Mouse (Mus musculus) forebrain, embryonic 11.5 days (tissue): Measurements from ENCODE around the gene Rxra. TPM values are rescaled to one million over a fixed set of nuclear protein-coding genes. Genes with fewer than 3 reads are reported as not detected.
A peak's percentile ranks its signal among the peaks of the same experiment; 100 is the strongest.

Experiments used
- ATAC-seq: fragments of 200-750 bp; cut with Nextera tagmentation; replicated peaks from 2 replicates; pipeline ENCODE4 v1.8.0; 2017; ENCODE audit warnings: moderate TSS enrichment; ENCODE audit not compliant: low FRiP score
- DNase-seq: peaks from one replicate; pipeline ENCODE4 v3.0.0-alpha.2; 2017; ENCODE audit warnings: low spot score
- H3K27ac ChIP-seq: fragments of 300-500 bp; sonication (generic); 2 replicates; pipeline ENCODE4 v1.5.1; 2014; ENCODE audit warnings: low read depth, low read length
- H3K27me3 ChIP-seq: fragments of 300-500 bp; sonication (generic); 2 replicates; pipeline ENCODE4 v1.6.1; 2014; ENCODE audit warnings: mild to moderate bottlenecking, low read length, mixed read lengths; ENCODE audit not compliant: control insufficient read depth, insufficient read depth
- H3K36me3 ChIP-seq: fragments of 300-500 bp; sonication (generic); 2 replicates; pipeline ENCODE4 v1.6.1; 2014; ENCODE audit warnings: mild to moderate bottlenecking, low read length, moderate library complexity, mixed read lengths; ENCODE audit not compliant: control insufficient read depth, insufficient read depth
- H3K4me1 ChIP-seq: fragments of 300-500 bp; sonication (generic); replicated peaks from 2 replicates; pipeline ENCODE4 v1.6.1; 2014; ENCODE audit warnings: low read length, mixed read lengths; ENCODE audit not compliant: control insufficient read depth, insufficient read depth
- H3K4me2 ChIP-seq: fragments of 300-500 bp; sonication (generic); 2 replicates; pipeline ENCODE4 v1.6.1; 2014; ENCODE audit warnings: low read depth, mild to moderate bottlenecking, low read length, moderate library complexity, mixed read lengths; ENCODE audit not compliant: severe bottlenecking
- H3K4me3 ChIP-seq: fragments of 300-500 bp; sonication (generic); 2 replicates; pipeline ENCODE4 v1.5.1; 2014; ENCODE audit warnings: low read depth, low read length
- H3K9ac ChIP-seq: fragments of 300-500 bp; sonication (generic); 2 replicates; pipeline ENCODE4 v1.6.1; 2014; ENCODE audit warnings: low read length
- H3K9me3 ChIP-seq: fragments of 300-500 bp; sonication (generic); 2 replicates; pipeline ENCODE4 v1.6.1; 2016; ENCODE audit warnings: low read length, mixed read lengths; ENCODE audit not compliant: control insufficient read depth
- WGBS: fragments of 180-500 bp; shearing (Covaris S2); extraction: QIAGEN DNeasy Blood & Tissue Kit; methylation state at CpG from one replicate; pipeline ENCODE4 v1.1.7; 2014; 5-methylcytosine and 5-hydroxymethylcytosine counted together
- polyA plus RNA-seq: library from polyadenylated mRNA; unstranded; fragments of >200 nt; fragmentation: Nextera tagmentation; extraction: Ambion mirVana; gene quantifications from 2 replicates; pipeline ENCODE4 v1.2.1, GENCODE M21; 2014

The Rxra gene
- polyA plus RNA-seq, 1 experiment from 2014 or later = 6.5 TPM

GRCm38 (mm10) chr2:27684017-27684657, 7.9 kb downstream of the Rxra start:
- no peaks in the 10 kb centered on the region for H3K27me3 ChIP-seq
- H3K4me1 ChIP-seq = peaks cover 23% of the 10 kb centered on the region
- no peak overlapping the region for H3K27ac ChIP-seq
- H3K4me2 ChIP-seq = no peak overlapping the region
- no peak overlapping the region for H3K9ac ChIP-seq
- no peaks in the 10 kb centered on the region for H3K36me3 ChIP-seq
- 23% methylated on average over 11 of the region's 11 CpGs for WGBS
- no peaks in the 10 kb centered on the region for H3K9me3 ChIP-seq
- ATAC-seq (no peak), DNase-seq (no peak)
- H3K4me3 ChIP-seq = no peak overlapping the region

DNA sequence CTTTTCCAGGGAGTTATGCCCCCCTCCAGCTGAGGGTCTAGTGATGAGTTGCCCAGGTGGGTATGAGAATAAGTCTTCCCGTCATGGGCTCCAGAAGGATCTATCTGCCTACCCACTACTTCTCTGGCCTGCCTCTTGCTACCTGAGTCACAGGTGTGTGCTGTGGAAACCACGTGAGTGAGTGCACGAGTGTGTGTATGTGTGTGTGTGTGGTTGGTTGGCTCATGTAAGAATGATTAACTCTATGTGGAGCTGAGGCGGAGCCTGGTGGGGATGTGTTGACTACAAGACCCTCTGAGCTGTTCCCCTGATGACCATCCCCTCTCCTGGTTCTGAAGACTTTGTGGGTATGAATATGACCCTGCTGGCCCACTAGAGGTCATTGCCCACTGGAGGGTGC, 9.7 kb downstream of the Rxra start:
- no peak overlapping the region for H3K9ac ChIP-seq
- no peak for ATAC-seq
- no peaks in the 10 kb centered on the region for H3K27me3 ChIP-seq
- H3K4me3 ChIP-seq = no peak overlapping the region
- no peaks in the 10 kb centered on the region for H3K9me3 ChIP-seq
- no peak overlapping the region for H3K4me2 ChIP-seq
- H3K4me1 ChIP-seq = peaks cover 12% of the 10 kb centered on the region; the same call in 1 of the 2 replicates
- H3K36me3 ChIP-seq = no peaks in the 10 kb centered on the region
- H3K27ac ChIP-seq = no peak overlapping the region
- 93% methylated on average over 4 of the region's 4 CpGs for WGBS
- no peak for DNase-seq

DNA sequence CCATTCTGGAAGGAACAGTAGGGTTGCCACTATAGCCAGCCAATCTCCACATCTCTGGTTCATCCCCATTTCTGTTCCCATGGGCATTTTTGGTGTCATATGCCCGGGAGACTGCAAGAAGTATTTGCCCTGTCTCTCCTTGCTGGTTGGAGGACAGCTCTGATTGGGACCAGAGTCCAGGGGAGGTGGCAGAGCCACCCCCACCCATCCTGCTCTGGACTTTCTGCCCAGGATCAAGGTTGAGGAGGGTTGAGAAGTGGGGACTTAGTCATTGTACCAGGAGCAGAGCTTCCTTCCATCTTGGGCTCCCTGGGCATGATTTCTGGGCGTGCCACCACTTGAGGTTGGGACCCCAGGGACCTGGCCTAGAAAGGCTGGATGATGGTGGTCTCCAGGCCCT, 10.1 kb downstream of the Rxra start:
- Histone ChIP-seq H3K4me3 (no peak overlapping the region), H3K27ac (no peak overlapping the region), H3K36me3 (no peaks in the 10 kb centered on the region), H3K9ac (no peak overlapping the region), H3K9me3 (no peaks in the 10 kb centered on the region), H3K4me2 (no peak overlapping the region), H3K27me3 (no peaks in the 10 kb centered on the region), H3K4me1 (peaks cover 12% of the 10 kb centered on the region; the same call in 1 of the 2 replicates)
- DNase-seq (no peak), ATAC-seq (no peak)
- WGBS = 86% methylated on average over 2 of the region's 2 CpGs

DNA sequence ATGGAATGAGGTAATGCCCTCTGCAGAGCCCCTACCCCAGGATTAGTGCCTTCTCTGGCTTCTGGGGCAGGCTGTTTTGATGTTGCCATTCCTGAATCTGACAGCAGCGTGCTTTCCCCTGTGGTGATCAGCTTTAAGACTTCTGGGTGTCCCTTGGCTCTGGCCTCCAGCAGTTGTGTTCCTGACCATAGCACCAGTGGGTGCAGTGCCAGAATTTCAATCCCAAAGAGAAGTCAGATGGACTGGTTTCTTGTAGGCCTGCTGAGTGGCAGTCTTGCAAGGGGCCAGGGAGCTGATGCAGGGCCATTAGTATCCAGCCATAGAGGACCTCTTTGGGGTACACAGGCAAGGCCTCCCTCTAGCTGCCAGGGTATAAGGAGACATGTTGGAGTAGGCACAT, 10.8 kb downstream of the Rxra start:
- no peak overlapping the region for H3K9ac ChIP-seq
- ATAC-seq (no peak), DNase-seq (no peak)
- WGBS = 89% methylated on average over 1 of the region's 1 CpGs
- H3K4me3 ChIP-seq = no peak overlapping the region
- H3K27me3 ChIP-seq = no peaks in the 10 kb centered on the region
- no peaks in the 10 kb centered on the region for H3K36me3 ChIP-seq
- H3K4me2 ChIP-seq = no peak overlapping the region
- no peak overlapping the region for H3K27ac ChIP-seq
- H3K4me1 ChIP-seq = peaks cover 5% of the 10 kb centered on the region; the same call in 1 of the 2 replicates
- H3K9me3 ChIP-seq = no peaks in the 10 kb centered on the region

DNA sequence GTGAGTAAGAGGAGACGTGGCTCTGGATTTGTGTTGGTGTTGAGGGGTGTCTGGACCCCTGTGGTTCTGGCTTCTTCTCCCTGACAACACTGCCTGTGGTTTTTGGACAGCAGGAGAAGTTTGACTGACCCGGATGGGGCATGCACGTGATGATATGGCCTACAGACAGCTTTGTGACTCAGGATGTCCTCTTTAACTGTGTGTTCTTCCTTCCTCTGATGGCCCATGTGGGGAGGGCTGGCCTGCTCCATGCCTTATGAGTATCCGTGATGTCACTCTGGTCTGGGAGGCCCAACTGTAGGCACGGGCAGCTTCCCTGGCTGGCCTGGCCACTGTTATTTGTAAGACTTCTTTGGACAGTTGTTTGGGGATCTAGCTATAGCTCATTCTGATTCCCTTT, 11.7 kb downstream of the Rxra start:
- 82% methylated on average over 5 of the region's 5 CpGs for WGBS
- H3K9ac ChIP-seq = no peak overlapping the region
- no peak overlapping the region for H3K4me3 ChIP-seq
- no peak for ATAC-seq
- no peaks in the 10 kb centered on the region for H3K27me3 ChIP-seq
- H3K4me1 ChIP-seq = 0 out of 2 replicates have a peak, but pooled peaks cover 4% of the 10 kb centered on the region
- no peaks in the 10 kb centered on the region for H3K9me3 ChIP-seq
- H3K4me2 ChIP-seq = no peak overlapping the region
- no peak overlapping the region for H3K27ac ChIP-seq
- no peaks in the 10 kb centered on the region for H3K36me3 ChIP-seq
- no peak for DNase-seq

GRCm38 (mm10) chr2:27690714-27691113, 14.5 kb downstream of the Rxra start:
- ATAC-seq = no peak
- WGBS = 32% methylated on average over 5 of the region's 5 CpGs
- H3K27ac ChIP-seq = no peak overlapping the region

GRCm38 (mm10) chr2:27691139-27691720, 15.0 kb downstream of the Rxra start:
- no peak overlapping the region for H3K4me3 ChIP-seq
- H3K27ac ChIP-seq = no peak overlapping the region
- no peak overlapping the region for H3K4me2 ChIP-seq
- DNase-seq (no peak), ATAC-seq (no peak)
- 0 out of 2 replicates have a peak, but pooled peaks cover 2% of the 10 kb centered on the region for H3K4me1 ChIP-seq
- WGBS = 80% methylated on average over 14 of the region's 14 CpGs
- no peaks in the 10 kb centered on the region for H3K36me3 ChIP-seq
- H3K9me3 ChIP-seq = no peaks in the 10 kb centered on the region
- no peaks in the 10 kb centered on the region for H3K27me3 ChIP-seq
- no peak overlapping the region for H3K9ac ChIP-seq

More at GRCm38 (mm10) chr2:27690714-27691113, 14.5 kb downstream of the Rxra start:
- Histone ChIP-seq H3K9me3 (no peaks in the 10 kb centered on the region), H3K36me3 (no peaks in the 10 kb centered on the region), H3K27me3 (no peaks in the 10 kb centered on the region), H3K4me3 (no peak overlapping the region), H3K4me2 (no peak overlapping the region), H3K4me1 (0 out of 2 replicates have a peak, but pooled peaks cover 2% of the 10 kb centered on the region), H3K9ac (0 out of 2 replicates have a peak overlapping the region, but pooled peaks have one; percentile 9)
- no peak for DNase-seq

GRCm38 (mm10) chr2:27692608-27693007, 16.4 kb downstream of the Rxra start:
- 0 out of 2 replicates have a peak, but pooled peaks cover 2% of the 10 kb centered on the region for H3K4me1 ChIP-seq
- no peaks in the 10 kb centered on the region for H3K27me3 ChIP-seq
- H3K9ac ChIP-seq = no peak overlapping the region
- H3K9me3 ChIP-seq = no peaks in the 10 kb centered on the region
- H3K4me3 ChIP-seq = no peak overlapping the region
- DNase-seq (no peak), ATAC-seq (no peak)
- H3K36me3 ChIP-seq = no peaks in the 10 kb centered on the region
- no peak overlapping the region for H3K27ac ChIP-seq
- H3K4me2 ChIP-seq = no peak overlapping the region
- 87% methylated on average over 3 of the region's 3 CpGs for WGBS

DNA sequence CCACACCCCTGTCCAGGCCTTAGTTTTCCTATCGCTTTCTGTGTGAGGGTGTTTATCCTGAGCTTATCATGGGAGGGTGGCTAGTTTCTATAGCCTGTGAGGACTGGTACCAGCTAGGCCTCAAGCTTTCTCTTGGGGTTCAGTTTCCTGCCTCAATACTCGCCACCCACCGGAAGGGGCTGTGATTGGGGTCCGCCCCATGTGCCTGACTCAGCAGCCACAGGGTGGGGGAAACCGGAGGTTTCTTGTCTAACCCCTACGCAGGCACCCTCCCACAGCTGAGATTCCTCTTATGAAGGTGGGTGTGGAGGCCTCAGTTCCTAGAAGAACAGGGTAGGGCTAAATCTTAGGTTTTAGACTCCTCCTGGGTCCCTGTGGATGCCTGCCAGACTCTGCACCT, 17.4 kb downstream of the Rxra start:
- Histone ChIP-seq H3K27ac (no peak overlapping the region), H3K4me1 (peaks cover 4% of the 10 kb centered on the region; the same call in 1 of the 2 replicates), H3K36me3 (no peaks in the 10 kb centered on the region), H3K4me2 (no peak overlapping the region), H3K4me3 (no peak overlapping the region), H3K9ac (no peak overlapping the region), H3K9me3 (no peaks in the 10 kb centered on the region), H3K27me3 (no peaks in the 10 kb centered on the region)
- ATAC-seq (no peak), DNase-seq (no peak)
- 93% methylated on average over 6 of the region's 6 CpGs for WGBS
